Mouse (Mus musculus): ENCODE data around the gene Ttc30a2. TPM values are rescaled to one million over a fixed set of nuclear protein-coding genes. Genes with fewer than 3 reads are reported as not detected.
A peak's percentile ranks its signal among the peaks of the same experiment; 100 is the strongest.
"Not testable (repeated sequence)": the region's sequence is repeated elsewhere in the genome, so short reads cannot be mapped to it uniquely, and the experiment has no call there.

Ttc30a2 gene
- polyA plus RNA-seq, 1 experiment from 2014 or later = 1.2 TPM

DNA sequence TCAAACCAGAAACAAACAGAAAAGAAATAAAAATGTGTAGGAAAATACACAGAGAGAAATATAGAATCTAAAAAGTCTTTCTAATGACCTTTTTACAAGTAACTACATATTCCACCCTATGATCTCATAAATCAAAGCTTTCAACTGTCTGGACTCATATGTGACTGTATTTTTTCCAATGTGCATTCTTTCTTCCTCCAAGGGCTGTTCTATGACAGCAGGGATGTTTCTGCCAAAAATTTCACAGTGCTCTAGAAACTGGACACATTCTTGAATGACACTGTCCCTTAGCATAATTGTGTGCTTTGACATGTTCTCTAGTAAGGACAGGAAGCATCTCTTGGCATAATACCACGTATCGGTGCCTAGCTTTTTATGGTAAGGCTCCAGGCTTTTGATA lies 1.9 kb downstream of the Ttc30a2 start:
- not testable (repeated sequence) for H3K36me3 ChIP-seq; H3K27ac ChIP-seq; H3K4me3 ChIP-seq; H3K4me2 ChIP-seq (replicated peaks); ATAC-seq (ENCODE audit: low FRiP score); H3K9ac ChIP-seq; H3K9me3 ChIP-seq (replicated peaks); H3K27me3 ChIP-seq; H3K4me1 ChIP-seq
- 91% methylated on average over 2 of the region's 2 CpGs for WGBS

DNA sequence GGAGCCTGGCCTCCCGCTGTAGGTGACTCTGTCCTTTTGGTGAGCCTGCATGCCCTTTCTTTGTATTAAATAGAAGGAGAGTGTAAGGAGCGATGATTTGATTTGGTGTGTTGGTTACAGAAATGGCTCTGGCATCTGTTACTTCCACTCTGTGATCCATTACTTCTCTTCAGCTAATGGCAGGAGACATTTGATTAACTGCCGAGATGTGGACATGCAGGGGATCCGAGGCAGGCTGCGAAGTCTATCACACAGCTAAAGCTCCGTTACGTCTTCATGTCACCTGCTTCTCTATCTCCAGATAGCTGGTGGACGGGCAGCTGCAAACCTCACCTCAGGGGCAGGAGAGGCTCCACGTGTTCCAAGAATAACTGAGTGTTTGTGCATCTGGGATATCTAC lies 3.8 kb downstream of the Ttc30a2 start:
- ATAC-seq (ENCODE audit: low FRiP score) = no peak
- Histone ChIP-seq H3K27ac (no peak overlapping the region), H3K36me3 (no peaks in the 10 kb centered on the region), H3K9me3 (replicated peaks) (no peaks in the 10 kb centered on the region), H3K27me3 (no peaks in the 10 kb centered on the region), H3K4me3 (no peak overlapping the region), H3K4me2 (replicated peaks) (no peak overlapping the region), H3K9ac (no peak overlapping the region), H3K4me1 (no peaks in the 10 kb centered on the region)
- 75% methylated on average over 9 of the region's 9 CpGs for WGBS

GRCm38 (mm10) chr2:75964972-75965371 lies 13.0 kb downstream of the Ttc30a2 start:
- 0 out of 2 replicates have a peak overlapping the region, but pooled peaks have one; percentile 19 for H3K27ac ChIP-seq
- 25% methylated on average over 5 of the region's 5 CpGs for WGBS
- H3K36me3 ChIP-seq = no peaks in the 10 kb centered on the region
- H3K4me3 ChIP-seq = no peak overlapping the region
- peak overlapping the region; percentile 33 for H3K4me2 ChIP-seq (replicated peaks)
- peak; percentile 72; the same call in 1 of the 2 replicates for ATAC-seq (ENCODE audit: low FRiP score)
- H3K9ac ChIP-seq = no peak overlapping the region
- no peaks in the 10 kb centered on the region for H3K27me3 ChIP-seq
- peaks cover 20% of the 10 kb centered on the region for H3K4me1 ChIP-seq
- no peaks in the 10 kb centered on the region for H3K9me3 ChIP-seq (replicated peaks)

DNA sequence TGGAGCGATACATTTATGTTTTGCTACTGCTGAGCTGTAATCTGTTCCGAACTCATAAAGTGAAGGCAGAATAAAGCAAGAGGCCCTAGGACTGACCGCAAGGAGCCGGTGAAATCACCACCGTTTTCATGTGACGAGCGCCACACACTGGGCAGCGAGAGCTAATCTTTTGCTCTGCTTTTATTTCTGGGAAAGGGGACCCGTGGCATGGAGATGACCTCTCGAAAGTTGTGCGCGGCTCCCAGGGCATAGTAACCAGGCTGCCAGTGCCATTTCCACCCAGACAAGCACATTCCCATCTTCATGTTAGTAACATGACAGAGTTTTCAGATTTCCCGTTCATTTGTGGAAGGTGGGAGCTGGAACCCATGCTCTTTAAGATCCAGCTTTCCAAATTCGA lies 13.5 kb downstream of the Ttc30a2 start:
- no peaks in the 10 kb centered on the region for H3K9me3 ChIP-seq (replicated peaks)
- H3K36me3 ChIP-seq = no peaks in the 10 kb centered on the region
- peaks cover 24% of the 10 kb centered on the region for H3K4me1 ChIP-seq
- WGBS = 13% methylated on average over 14 of the region's 14 CpGs
- 0 out of 2 replicates have a peak overlapping the region, but pooled peaks have one; percentile 19 for H3K27ac ChIP-seq
- peak; percentile 57; the same call in 1 of the 2 replicates for ATAC-seq (ENCODE audit: low FRiP score)
- peak overlapping the region; percentile 33 for H3K4me2 ChIP-seq (replicated peaks)
- no peaks in the 10 kb centered on the region for H3K27me3 ChIP-seq
- no peak overlapping the region for H3K4me3 ChIP-seq
- no peak overlapping the region for H3K9ac ChIP-seq

DNA sequence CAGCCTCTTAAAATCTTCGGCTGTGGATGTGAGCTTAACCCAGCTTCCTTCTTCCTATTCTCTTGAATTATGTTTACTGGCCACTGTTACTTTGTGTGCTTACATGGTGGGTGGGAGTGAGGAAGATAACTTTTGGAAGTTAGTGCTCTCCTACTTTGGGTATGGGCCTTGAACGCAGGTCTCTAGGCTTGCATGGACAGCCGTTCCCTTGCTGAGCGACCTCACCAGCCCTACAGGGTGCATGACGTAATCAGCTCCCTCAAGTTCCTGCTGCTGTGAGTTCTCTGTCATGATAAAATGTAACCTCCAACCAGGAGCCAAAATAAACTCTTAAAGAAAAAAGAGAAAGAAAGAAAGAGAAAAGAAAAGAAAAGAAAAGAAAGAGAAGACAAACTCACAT lies 13.9 kb downstream of the Ttc30a2 start:
- no peaks in the 10 kb centered on the region for H3K9me3 ChIP-seq (replicated peaks)
- no peak overlapping the region for H3K4me3 ChIP-seq
- no peak overlapping the region for H3K27ac ChIP-seq
- no peaks in the 10 kb centered on the region for H3K27me3 ChIP-seq
- H3K4me2 ChIP-seq (replicated peaks) = peak overlapping the region; percentile 33; the same call in 1 of the 2 replicates
- peaks cover 28% of the 10 kb centered on the region for H3K4me1 ChIP-seq
- no peak for ATAC-seq (ENCODE audit: low FRiP score)
- WGBS = 76% methylated on average over 5 of the region's 5 CpGs
- no peaks in the 10 kb centered on the region for H3K36me3 ChIP-seq
- no peak overlapping the region for H3K9ac ChIP-seq

GRCm38 (mm10) chr2:75963211-75963840 lies 14.6 kb downstream of the Ttc30a2 start:
- H3K27me3 ChIP-seq = no peaks in the 10 kb centered on the region
- H3K4me1 ChIP-seq = peaks cover 29% of the 10 kb centered on the region
- no peak overlapping the region for H3K27ac ChIP-seq
- H3K9ac ChIP-seq = no peak overlapping the region
- H3K4me2 ChIP-seq (replicated peaks) = no peak overlapping the region
- H3K36me3 ChIP-seq = no peaks in the 10 kb centered on the region
- H3K4me3 ChIP-seq = no peak overlapping the region
- 67% methylated on average over 10 of the region's 10 CpGs for WGBS
- no peaks in the 10 kb centered on the region for H3K9me3 ChIP-seq (replicated peaks)
- no peak for ATAC-seq (ENCODE audit: low FRiP score)

GRCm38 (mm10) chr2:75960366-75961330 lies 17.3 kb downstream of the Ttc30a2 start:
- H3K9me3 ChIP-seq (replicated peaks) = no peaks in the 10 kb centered on the region
- 0 out of 2 replicates have a peak, but pooled peaks have one; percentile 20 for ATAC-seq (ENCODE audit: low FRiP score)
- H3K27me3 ChIP-seq = no peaks in the 10 kb centered on the region
- peak overlapping the region; percentile 39 for H3K4me2 ChIP-seq (replicated peaks)
- peak overlapping the region; percentile 69 for H3K27ac ChIP-seq
- H3K36me3 ChIP-seq = no peaks in the 10 kb centered on the region
- no peak overlapping the region for H3K9ac ChIP-seq
- no peak overlapping the region for H3K4me3 ChIP-seq
- WGBS = 48% methylated on average over 15 of the region's 15 CpGs
- H3K4me1 ChIP-seq = peaks cover 26% of the 10 kb centered on the region

DNA sequence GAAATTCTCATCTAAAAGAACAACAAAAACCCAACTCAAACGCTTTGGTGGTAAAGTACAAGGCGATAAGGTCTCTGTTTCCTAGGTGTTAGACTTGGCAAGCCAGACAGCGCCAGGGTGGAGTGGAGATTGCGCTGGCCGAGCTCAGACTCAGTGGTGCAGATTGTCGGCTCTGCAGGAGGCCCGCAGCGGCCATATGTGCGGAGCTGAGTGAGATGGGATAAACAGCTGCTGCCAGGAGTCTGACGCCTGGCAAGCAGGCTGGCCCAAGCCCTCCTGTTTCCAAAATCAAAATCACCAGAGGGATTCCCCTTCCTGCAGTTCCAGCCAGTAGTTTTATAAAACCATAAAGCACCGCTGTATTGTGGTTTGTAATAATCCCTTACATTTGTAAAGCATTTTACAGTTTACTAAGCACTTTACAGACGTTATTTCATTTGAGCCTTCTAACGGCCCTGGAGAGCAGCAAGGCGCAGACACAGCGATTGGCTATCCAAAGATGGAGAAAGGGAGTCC lies 18.1 kb downstream of the Ttc30a2 start:
- Histone ChIP-seq H3K4me1 (peaks cover 26% of the 10 kb centered on the region), H3K9me3 (replicated peaks) (no peaks in the 10 kb centered on the region), H3K27ac (peak overlapping the region; percentile 69), H3K36me3 (no peaks in the 10 kb centered on the region), H3K27me3 (no peaks in the 10 kb centered on the region), H3K4me3 (no peak overlapping the region), H3K4me2 (replicated peaks) (peak overlapping the region; percentile 39), H3K9ac (no peak overlapping the region)
- ATAC-seq (ENCODE audit: low FRiP score) = peak; percentile 60; the same call in 1 of the 2 replicates
- WGBS = 9% methylated on average over 15 of the region's 15 CpGs

GRCm38 (mm10) chr2:75959183-75959849 lies 18.7 kb downstream of the Ttc30a2 start:
- Histone ChIP-seq H3K4me3 (no peak overlapping the region), H3K9ac (no peak overlapping the region), H3K36me3 (no peaks in the 10 kb centered on the region), H3K27ac (peak overlapping the region; percentile 69), H3K9me3 (replicated peaks) (no peaks in the 10 kb centered on the region), H3K4me2 (replicated peaks) (peak overlapping the region; percentile 39), H3K4me1 (peaks cover 20% of the 10 kb centered on the region), H3K27me3 (no peaks in the 10 kb centered on the region)
- 36% methylated on average over 18 of the region's 18 CpGs for WGBS
- no peak for ATAC-seq (ENCODE audit: low FRiP score)

- Histone ChIP-seq H3K4me1 (peaks cover 16% of the 10 kb centered on the region), H3K27ac (no peak overlapping the region), H3K27me3 (no peaks in the 10 kb centered on the region), H3K4me3 (no peak overlapping the region), H3K36me3 (no peaks in the 10 kb centered on the region), H3K9me3 (replicated peaks) (no peaks in the 10 kb centered on the region), H3K9ac (no peak overlapping the region), H3K4me2 (replicated peaks) (no peak overlapping the region)
- ATAC-seq (ENCODE audit: low FRiP score) = no peak
- 58% methylated on average over 14 of the region's 14 CpGs for WGBS
Observed at GRCm38 (mm10) chr2:75955709-75956108, 22.3 kb downstream of the Ttc30a2 start.

- H3K4me3 ChIP-seq = no peak overlapping the region
- no peak for ATAC-seq (ENCODE audit: low FRiP score)
- H3K4me1 ChIP-seq = no peaks in the 10 kb centered on the region
- H3K36me3 ChIP-seq = no peaks in the 10 kb centered on the region
- H3K27me3 ChIP-seq = no peaks in the 10 kb centered on the region
- no peak overlapping the region for H3K9ac ChIP-seq
- H3K27ac ChIP-seq = no peak overlapping the region
- H3K4me2 ChIP-seq (replicated peaks) = no peak overlapping the region
- WGBS = 93% methylated on average over 5 of the region's 5 CpGs
- no peaks in the 10 kb centered on the region for H3K9me3 ChIP-seq (replicated peaks)
Observed at GRCm38 (mm10) chr2:75953320-75953719, 24.6 kb downstream of the Ttc30a2 start.

DNA sequence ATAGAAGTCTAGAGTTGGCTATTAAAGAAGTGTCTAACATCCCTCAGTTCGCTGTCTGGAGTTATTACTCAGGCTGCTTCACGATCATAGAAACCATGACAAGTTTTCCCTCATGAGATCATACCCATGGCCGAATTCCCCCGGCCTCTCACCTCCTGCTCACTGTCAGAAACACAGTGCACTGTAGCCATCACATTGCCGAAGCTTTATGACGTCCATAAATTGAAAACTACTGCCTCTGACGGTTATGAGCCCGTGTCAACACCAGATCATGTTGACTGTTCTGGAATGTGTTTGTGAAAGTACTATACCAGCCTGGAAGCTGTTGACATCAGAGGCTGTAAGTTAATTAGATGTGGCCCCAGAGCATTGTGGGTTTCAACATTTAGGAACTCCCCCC lies 27.3 kb downstream of the Ttc30a2 start:
- H3K4me3 ChIP-seq = no peak overlapping the region
- H3K9ac ChIP-seq = no peak overlapping the region
- H3K4me1 ChIP-seq = no peaks in the 10 kb centered on the region
- WGBS = 90% methylated on average over 8 of the region's 8 CpGs
- no peak for ATAC-seq (ENCODE audit: low FRiP score)
- H3K9me3 ChIP-seq (replicated peaks) = no peaks in the 10 kb centered on the region
- no peaks in the 10 kb centered on the region for H3K36me3 ChIP-seq
- no peak overlapping the region for H3K27ac ChIP-seq
- H3K4me2 ChIP-seq (replicated peaks) = no peak overlapping the region
- no peaks in the 10 kb centered on the region for H3K27me3 ChIP-seq
